Mouse (Mus musculus) limb, embryonic 15.5 days (tissue): ENCODE results near the gene Fbxl16. TPM values are rescaled to one million over a fixed set of nuclear protein-coding genes. Genes with fewer than 3 reads are reported as not detected.
A peak's percentile ranks its signal among the peaks of the same experiment; 100 is the strongest.

Source experiments
- ATAC-seq: fragments of 200-750 bp; cut with Nextera tagmentation; 2 replicates; pipeline ENCODE4 v1.8.0; 2017; ENCODE audit warnings: low read depth, moderate TSS enrichment; ENCODE audit not compliant: insufficient number of reproducible peaks, low FRiP score, low TSS enrichment
- H3K27ac ChIP-seq: fragments of 300-500 bp; sonication (generic); 2 replicates; pipeline ENCODE4 v1.5.1; 2015; ENCODE audit warnings: moderate library complexity, mild to moderate bottlenecking, inconsistent platforms
- H3K27me3 ChIP-seq: fragments of 300-500 bp; sonication (generic); 2 replicates; pipeline ENCODE4 v1.6.1; 2015; ENCODE audit warnings: inconsistent platforms
- H3K36me3 ChIP-seq: fragments of 300-500 bp; sonication (generic); 2 replicates; pipeline ENCODE4 v1.6.1; 2015; ENCODE audit warnings: inconsistent platforms
- H3K4me1 ChIP-seq: fragments of 300-500 bp; sonication (generic); 2 replicates; pipeline ENCODE4 v1.6.1; 2015; ENCODE audit warnings: inconsistent platforms
- H3K4me2 ChIP-seq: fragments of 300-500 bp; sonication (generic); 2 replicates; pipeline ENCODE4 v1.6.1; 2015; ENCODE audit warnings: mild to moderate bottlenecking, inconsistent platforms
- H3K4me3 ChIP-seq: fragments of 300-500 bp; sonication (generic); 2 replicates; pipeline ENCODE4 v1.5.1; 2015; ENCODE audit warnings: mild to moderate bottlenecking, inconsistent platforms
- H3K9ac ChIP-seq: fragments of 300-500 bp; sonication (generic); 2 replicates; pipeline ENCODE4 v1.6.1; 2015; ENCODE audit warnings: inconsistent platforms
- H3K9me3 ChIP-seq: fragments of 300-500 bp; sonication (generic); 2 replicates; pipeline ENCODE4 v1.6.1; 2016; ENCODE audit warnings: inconsistent platforms
- WGBS: fragments of 180-500 bp; shearing (Covaris S2); methylation state at CpG from one replicate; pipeline ENCODE4 v1.1.7; 2015; 5-methylcytosine and 5-hydroxymethylcytosine counted together
- polyA plus RNA-seq: library from polyadenylated mRNA; unstranded; fragments of >200 nt; fragmentation: Nextera tagmentation; extraction: Ambion mirVana; gene quantifications from 2 replicates; pipeline ENCODE4 v1.2.1, GENCODE M21; 2015

Gene Fbxl16
- polyA plus RNA-seq, 1 experiment from 2014 or later = 2.7 TPM

- H3K9me3 ChIP-seq = no peaks in the 10 kb centered on the region
- peaks cover 10% of the 10 kb centered on the region for H3K4me1 ChIP-seq
- 7% methylated on average over 46 of the region's 46 CpGs for WGBS
- ATAC-seq = peak; percentile 38; the same call in 1 of the 2 replicates
- H3K36me3 ChIP-seq = no peaks in the 10 kb centered on the region
- no peak overlapping the region for H3K27ac ChIP-seq
- H3K9ac ChIP-seq = no peak overlapping the region
- H3K4me3 ChIP-seq = peak overlapping the region; percentile 19
- H3K4me2 ChIP-seq = peak overlapping the region; percentile 38
- H3K27me3 ChIP-seq = peaks cover 68% of the 10 kb centered on the region
These were observed 10.2 kb downstream of the Fbxl16 start for GRCm38 (mm10) chr17:25818851-25819780.

GRCm38 (mm10) chr17:25823452-25823851, 14.6 kb downstream of the Fbxl16 start, which contains the start of gene Wdr24:
Gene Wdr24 (plus strand): TSS chr17:25823627.
- no peak for ATAC-seq
- peak within 1 kb of the TSS; percentile 64 for H3K4me3 ChIP-seq
- H3K27ac ChIP-seq = peak within 1 kb of the TSS; percentile 74
- H3K36me3 ChIP-seq = peaks cover 26% of the 10 kb centered on the region
- H3K4me1 ChIP-seq = peaks cover 40% of the 10 kb centered on the region
- under 1% methylated on average over 18 of the region's 18 CpGs for WGBS
- H3K4me2 ChIP-seq = peak within 1 kb of the TSS; percentile 89
- no peaks in the 10 kb centered on the region for H3K9me3 ChIP-seq
- H3K9ac ChIP-seq = peak within 1 kb of the TSS; percentile 52
- peaks cover 34% of the 10 kb centered on the region for H3K27me3 ChIP-seq

GRCm38 (mm10) chr17:25824362-25825142, 15.7 kb downstream of the Fbxl16 start:
- Histone ChIP-seq H3K27me3 (peaks cover 23% of the 10 kb centered on the region), H3K36me3 (peaks cover 26% of the 10 kb centered on the region), H3K9me3 (no peaks in the 10 kb centered on the region), H3K27ac (no peak overlapping the region), H3K4me2 (peak overlapping the region; percentile 89), H3K9ac (0 out of 2 replicates have a peak overlapping the region, but pooled peaks have one; percentile 52), H3K4me3 (peak overlapping the region; percentile 64), H3K4me1 (peaks cover 39% of the 10 kb centered on the region)
- WGBS = 71% methylated on average over 16 of the region's 17 CpGs
- ATAC-seq = no peak

- Histone ChIP-seq H3K27ac (no peak overlapping the region), H3K4me2 (no peak overlapping the region), H3K4me1 (peaks cover 47% of the 10 kb centered on the region), H3K36me3 (peaks cover 29% of the 10 kb centered on the region), H3K4me3 (no peak overlapping the region), H3K9me3 (no peaks in the 10 kb centered on the region), H3K27me3 (peaks cover 15% of the 10 kb centered on the region), H3K9ac (no peak overlapping the region)
- WGBS = 88% methylated on average over 6 of the region's 6 CpGs
- ATAC-seq = no peak
These were observed 16.4 kb downstream of the Fbxl16 start for GRCm38 (mm10) chr17:25825311-25825710.

- no peak overlapping the region for H3K27ac ChIP-seq
- WGBS = 95% methylated on average over 27 of the region's 27 CpGs
These were observed 17.2 kb downstream of the Fbxl16 start for GRCm38 (mm10) chr17:25825984-25826570.

GRCm38 (mm10) chr17:25827011-25827410, 18.1 kb downstream of the Fbxl16 start:
- Histone ChIP-seq H3K9ac (no peak overlapping the region), H3K9me3 (no peaks in the 10 kb centered on the region), H3K4me2 (no peak overlapping the region), H3K4me1 (peaks cover 64% of the 10 kb centered on the region), H3K36me3 (peaks cover 42% of the 10 kb centered on the region), H3K27ac (no peak overlapping the region), H3K4me3 (no peak overlapping the region), H3K27me3 (peaks cover 1% of the 10 kb centered on the region; the same call in 1 of the 2 replicates)
- WGBS = 96% methylated on average over 13 of the region's 13 CpGs
- ATAC-seq = no peak

More at GRCm38 (mm10) chr17:25825984-25826570, 17.2 kb downstream of the Fbxl16 start:
- peaks cover 54% of the 10 kb centered on the region for H3K4me1 ChIP-seq
- no peak overlapping the region for H3K4me3 ChIP-seq
- no peak overlapping the region for H3K9ac ChIP-seq
- peaks cover 37% of the 10 kb centered on the region for H3K36me3 ChIP-seq
- ATAC-seq = no peak
- no peak overlapping the region for H3K4me2 ChIP-seq
- H3K9me3 ChIP-seq = no peaks in the 10 kb centered on the region
- peaks cover 9% of the 10 kb centered on the region for H3K27me3 ChIP-seq

GRCm38 (mm10) chr17:25827546-25828222, 18.8 kb downstream of the Fbxl16 start:
- H3K9ac ChIP-seq = no peak overlapping the region
- 0 out of 2 replicates have a peak overlapping the region, but pooled peaks have one; percentile 66 for H3K4me2 ChIP-seq
- no peaks in the 10 kb centered on the region for H3K27me3 ChIP-seq
- H3K4me3 ChIP-seq = peak overlapping the region; percentile 62; the same call in 1 of the 2 replicates
- no peaks in the 10 kb centered on the region for H3K9me3 ChIP-seq
- no peak for ATAC-seq
- 0 out of 2 replicates have a peak overlapping the region, but pooled peaks have one; percentile 92 for H3K27ac ChIP-seq
- peaks cover 65% of the 10 kb centered on the region for H3K4me1 ChIP-seq
- H3K36me3 ChIP-seq = peaks cover 42% of the 10 kb centered on the region
- WGBS = 90% methylated on average over 22 of the region's 22 CpGs

- no peaks in the 10 kb centered on the region for H3K27me3 ChIP-seq
- peaks cover 42% of the 10 kb centered on the region for H3K36me3 ChIP-seq
- H3K9me3 ChIP-seq = no peaks in the 10 kb centered on the region
- WGBS = 81% methylated on average over 8 of the region's 8 CpGs
- H3K4me3 ChIP-seq = peak overlapping the region; percentile 62
- peaks cover 65% of the 10 kb centered on the region for H3K4me1 ChIP-seq
- peak overlapping the region; percentile 68; the same call in 1 of the 2 replicates for H3K9ac ChIP-seq
- ATAC-seq = no peak
- H3K27ac ChIP-seq = peak overlapping the region; percentile 92
- H3K4me2 ChIP-seq = peak overlapping the region; percentile 66
These were observed 19.3 kb downstream of the Fbxl16 start for GRCm38 (mm10) chr17:25828223-25828594.

- H3K9me3 ChIP-seq = no peaks in the 10 kb centered on the region
- no peaks in the 10 kb centered on the region for H3K27me3 ChIP-seq
- ATAC-seq = no peak
- H3K27ac ChIP-seq = peak within 1 kb of the TSS; percentile 92
- H3K4me1 ChIP-seq = peaks cover 64% of the 10 kb centered on the region
- H3K36me3 ChIP-seq = peaks cover 42% of the 10 kb centered on the region
- H3K4me3 ChIP-seq = peak within 1 kb of the TSS; percentile 62
- peak within 1 kb of the TSS; percentile 68 for H3K9ac ChIP-seq
- peak within 1 kb of the TSS; percentile 66 for H3K4me2 ChIP-seq
- WGBS = 2% methylated on average over 32 of the region's 32 CpGs
These were observed 20.1 kb downstream of the Fbxl16 start, which contains the start of gene Jmjd8 for GRCm38 (mm10) chr17:25828712-25829557. Gene Jmjd8 (plus strand): TSS chr17:25828867.

- peak overlapping the region; percentile 68 for H3K9ac ChIP-seq
- peak overlapping the region; percentile 92 for H3K27ac ChIP-seq
- peak overlapping the region; percentile 62 for H3K4me3 ChIP-seq
- H3K9me3 ChIP-seq = no peaks in the 10 kb centered on the region
- peak overlapping the region; percentile 66 for H3K4me2 ChIP-seq
- peaks cover 42% of the 10 kb centered on the region for H3K36me3 ChIP-seq
- peaks cover 64% of the 10 kb centered on the region for H3K4me1 ChIP-seq
- WGBS = 40% methylated on average over 8 of the region's 8 CpGs
- H3K27me3 ChIP-seq = no peaks in the 10 kb centered on the region
- ATAC-seq = no peak
These were observed 20.7 kb downstream of the Fbxl16 start for GRCm38 (mm10) chr17:25829558-25830017.
